Mouse (Mus musculus) central nervous system, embryonic 14 days (tissue): ENCODE data around the gene Muc16. TPM values are rescaled to one million over a fixed set of nuclear protein-coding genes. Genes with fewer than 3 reads are reported as not detected.

Source experiments
- polyA plus RNA-seq: library from polyadenylated mRNA; depleted of rRNA; stranded (reverse); fragments of >200 nt; gene quantifications from 2 replicates; pipeline ENCODE4 v1.2.3, GENCODE M21; 2012; rRNA removed

Gene Muc16
- polyA plus RNA-seq: 0.01 and 0.15 TPM in 2 replicates

GRCm38 (mm10) chr9:18674480-18675154 is at the start of gene Muc16:
Gene Muc16 (minus strand): TSS chr9:18674530.

GRCm38 (mm10) chr9:18478168-18478567 is 196.2 kb downstream of the Muc16 start, which contains the start of the genes Zfp558 and Mbd3l1:
Gene Zfp558 (minus strand): TSS chr9:18478268.
Gene Mbd3l1 (plus strand): TSS chr9:18478359.

Other genes with a start within 250 kb of the Muc16 start
- not detected in 2 replicates for gene Mbd3l2, start 243.9 kb downstream of the Muc16 start, polyA plus RNA-seq
- gene Zfp558, start 196.3 kb downstream of the Muc16 start, polyA plus RNA-seq: 26.8 and 28.6 TPM in 2 replicates
- gene Mbd3l1, start 196.2 kb downstream of the Muc16 start, polyA plus RNA-seq: not detected in 2 replicates
- gene Olfr24, start 89.5 kb upstream of the Muc16 start, polyA plus RNA-seq: not detected in 2 replicates
- gene Olfr828, start 145.0 kb upstream of the Muc16 start, polyA plus RNA-seq: not detected in 2 replicates
- not detected in 2 replicates for gene Olfr829, start 180.4 kb upstream of the Muc16 start, polyA plus RNA-seq
- gene Olfr830, start 200.2 kb upstream of the Muc16 start, polyA plus RNA-seq: not detected in 2 replicates